Mouse (Mus musculus) forebrain, embryonic 15.5 days (tissue): ENCODE measurements at regions not wholly inside any gene's neighbourhood (a gene's known extent, or its start where the extent isn't known, plus 50 kb on each side); places are given as distances from the start of the nearest gene placed in this dataset.

Experiments used
- ATAC-seq: fragments of 200-750 bp; cut with Nextera tagmentation; replicated peaks from 2 replicates; pipeline ENCODE4 v1.8.0; 2017; ENCODE audit warnings: mild to moderate bottlenecking, moderate TSS enrichment, moderate library complexity
- H3K27ac ChIP-seq: fragments of 300-500 bp; sonication (generic); replicated peaks from 2 replicates; pipeline ENCODE4 v1.5.1; 2015; ENCODE audit warnings: mild to moderate bottlenecking, inconsistent platforms
- H3K27me3 ChIP-seq: fragments of 300-500 bp; sonication (generic); 2 replicates; pipeline ENCODE4 v1.6.1; 2015; ENCODE audit warnings: inconsistent platforms
- H3K36me3 ChIP-seq: fragments of 300-500 bp; sonication (generic); 2 replicates; pipeline ENCODE4 v1.6.1; 2015; ENCODE audit warnings: mild to moderate bottlenecking, inconsistent platforms
- H3K4me1 ChIP-seq: fragments of 300-500 bp; sonication (generic); 2 replicates; pipeline ENCODE4 v1.6.1; 2015; ENCODE audit warnings: inconsistent platforms
- H3K4me2 ChIP-seq: fragments of 300-500 bp; sonication (generic); replicated peaks from 2 replicates; pipeline ENCODE4 v1.6.1; 2015; ENCODE audit warnings: mild to moderate bottlenecking, inconsistent platforms
- H3K4me3 ChIP-seq: fragments of 300-500 bp; sonication (generic); 2 replicates; pipeline ENCODE4 v1.5.1; 2015; ENCODE audit warnings: mild to moderate bottlenecking, inconsistent platforms
- H3K9ac ChIP-seq: fragments of 300-500 bp; sonication (generic); replicated peaks from 2 replicates; pipeline ENCODE4 v1.6.1; 2015; ENCODE audit warnings: mild to moderate bottlenecking, inconsistent platforms
- H3K9me3 ChIP-seq: fragments of 300-500 bp; sonication (generic); 2 replicates; pipeline ENCODE4 v1.6.1; 2016; ENCODE audit warnings: inconsistent platforms
- WGBS: fragments of 180-500 bp; shearing (Covaris S2); methylation state at CpG from one replicate; pipeline ENCODE4 v1.1.7; 2015; ENCODE audit warnings: mixed read lengths; 5-methylcytosine and 5-hydroxymethylcytosine counted together

GRCm38 (mm10) chr10:27703260-27703659 lies 83.7 kb upstream of the Lama2 start:
- no peak for ATAC-seq
- H3K27me3 ChIP-seq: no peaks in the 10 kb centered on the region
- no peaks in the 10 kb centered on the region for H3K4me1 ChIP-seq
- H3K9me3 ChIP-seq: no peaks in the 10 kb centered on the region
- no peak overlapping the region for H3K4me2 ChIP-seq
- H3K9ac ChIP-seq: no peak overlapping the region
- WGBS: 80% methylated on average over 1 of the region's 1 CpGs
- no peaks in the 10 kb centered on the region for H3K36me3 ChIP-seq
- H3K27ac ChIP-seq: no peak overlapping the region
- no peak overlapping the region for H3K4me3 ChIP-seq

- H3K4me2 ChIP-seq: no peak overlapping the region
- H3K9ac ChIP-seq: no peak overlapping the region
- WGBS: 10% methylated on average over 6 of the region's 6 CpGs
- no peaks in the 10 kb centered on the region for H3K4me1 ChIP-seq
- no peaks in the 10 kb centered on the region for H3K36me3 ChIP-seq
- H3K27me3 ChIP-seq: no peaks in the 10 kb centered on the region
- no peaks in the 10 kb centered on the region for H3K9me3 ChIP-seq
- H3K4me3 ChIP-seq: no peak overlapping the region
- H3K27ac ChIP-seq: no peak overlapping the region
- ATAC-seq: no peak
Measured at GRCm38 (mm10) chr10:27698305-27698704, 78.7 kb upstream of the Lama2 start.

DNA sequence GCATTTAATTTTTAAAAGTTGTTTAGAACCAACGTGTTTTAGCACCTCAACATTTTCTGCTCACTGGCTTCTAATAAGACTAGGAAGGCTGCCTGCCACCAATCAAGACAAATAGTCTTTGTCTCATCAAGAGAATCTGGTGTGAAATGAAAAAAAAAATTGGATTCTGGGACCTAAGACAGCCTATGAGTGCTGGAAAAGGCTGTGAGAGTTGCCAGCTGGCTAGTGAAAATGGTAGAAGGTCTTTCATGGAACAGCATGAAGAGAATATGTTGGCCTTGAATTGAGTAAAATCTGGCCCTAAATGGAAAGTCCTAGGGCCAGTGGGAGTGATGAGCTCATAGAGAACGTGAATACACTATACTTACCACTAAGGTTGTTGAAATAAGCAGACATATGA lies 61.8 kb upstream of the Lama2 start:
- H3K4me3 ChIP-seq: no peak overlapping the region
- no peak overlapping the region for H3K4me2 ChIP-seq
- WGBS: 61% methylated on average over 2 of the region's 2 CpGs
- no peaks in the 10 kb centered on the region for H3K9me3 ChIP-seq
- H3K27me3 ChIP-seq: no peaks in the 10 kb centered on the region
- no peak overlapping the region for H3K9ac ChIP-seq
- peak; percentile 60; the same call in 1 of the 2 replicates for ATAC-seq
- H3K4me1 ChIP-seq: no peaks in the 10 kb centered on the region
- H3K27ac ChIP-seq: no peak overlapping the region
- no peaks in the 10 kb centered on the region for H3K36me3 ChIP-seq

DNA sequence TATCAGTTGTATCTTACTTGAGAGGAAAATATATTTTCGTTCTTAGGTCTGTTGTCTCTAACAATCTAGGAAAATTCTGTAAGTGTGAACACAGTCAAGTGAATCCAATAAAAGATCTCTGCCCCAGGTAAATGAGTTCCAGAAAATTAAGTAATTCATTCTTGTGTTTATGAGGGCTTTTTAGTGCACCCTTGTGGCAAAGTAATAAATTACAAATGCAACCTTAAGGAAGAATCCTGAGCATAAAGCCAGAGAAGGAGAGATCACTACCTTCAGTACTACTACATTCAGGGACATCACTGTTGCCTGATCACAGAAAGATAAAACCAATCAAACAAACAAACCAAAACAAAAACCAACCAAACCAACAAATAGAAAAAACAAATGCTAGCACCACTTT lies 56.0 kb upstream of the Lama2 start:
- ATAC-seq: no peak
- H3K9ac ChIP-seq: no peak overlapping the region
- no peaks in the 10 kb centered on the region for H3K27me3 ChIP-seq
- H3K4me3 ChIP-seq: no peak overlapping the region
- no peaks in the 10 kb centered on the region for H3K36me3 ChIP-seq
- H3K27ac ChIP-seq: no peak overlapping the region
- no peaks in the 10 kb centered on the region for H3K9me3 ChIP-seq
- no peaks in the 10 kb centered on the region for H3K4me1 ChIP-seq
- WGBS: 94% methylated on average over 1 of the region's 1 CpGs
- H3K4me2 ChIP-seq: no peak overlapping the region

DNA sequence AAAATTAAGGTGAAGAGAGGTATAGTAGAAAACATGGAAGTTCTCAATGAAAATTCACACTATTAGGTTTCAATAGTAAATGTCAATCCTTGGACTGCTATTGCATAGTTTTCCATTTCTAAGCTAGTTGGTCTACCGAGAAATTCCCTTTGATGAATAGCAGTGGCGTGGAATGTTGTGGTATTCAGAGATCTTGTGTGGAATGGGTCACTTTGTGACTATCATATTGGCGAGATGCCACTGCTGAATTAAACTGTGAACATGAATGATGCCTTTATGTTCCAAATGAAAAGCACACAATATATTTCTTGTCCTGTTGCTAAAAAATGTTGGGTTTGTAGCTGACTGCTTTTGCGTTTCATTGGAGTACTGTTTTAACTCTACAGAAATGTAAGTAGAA lies 54.8 kb upstream of the Lama2 start:
- Histone ChIP-seq H3K4me2 (no peak overlapping the region), H3K9me3 (no peaks in the 10 kb centered on the region), H3K36me3 (no peaks in the 10 kb centered on the region), H3K4me3 (no peak overlapping the region), H3K27me3 (no peaks in the 10 kb centered on the region), H3K27ac (no peak overlapping the region), H3K9ac (no peak overlapping the region), H3K4me1 (no peaks in the 10 kb centered on the region)
- no peak for ATAC-seq
- 39% methylated on average over 4 of the region's 4 CpGs for WGBS
